18 mouse cellular contexts compared by ENCODE assay signal in genomic region chr10:89522481-89522880, GRCm38 (mm10). TPM values are rescaled to one million over a fixed set of nuclear protein-coding genes. Genes with fewer than 3 reads are reported as not detected.
DNase-seq lines count a peak whose midpoint lies in the region; ATAC-seq lines count a peak whose summit lies in the region.
"Had no signal": no experiment of that assay in that cellular context is flagged by ENCODE, and none has a peak within 500 bp of the region (broad histone marks: within the 10 kb centered on the region; RNA-seq: fewer than 3 reads in every experiment).

No protein-coding gene starts in this region.

- no peak overlapping the region for H3K4me2 ChIP-seq in heart, embryonic 12.5 days
- H3K4me2 ChIP-seq in lung, embryonic 15.5 days = no peak overlapping the region
- H3K4me2 ChIP-seq: embryonic facial prominence, embryonic 13.5 days; hindbrain, embryonic 15.5 days; midbrain, embryonic 13.5 days; neural tube, embryonic 15.5 days had no signal

- H3K9ac ChIP-seq in heart, embryonic 12.5 days = no peak overlapping the region
- no peak overlapping the region for H3K9ac ChIP-seq in lung, embryonic 15.5 days
- H3K9ac ChIP-seq: embryonic facial prominence, embryonic 13.5 days; hindbrain, embryonic 15.5 days; midbrain, embryonic 13.5 days; neural tube, embryonic 15.5 days had no signal

- H3K27me3 ChIP-seq in heart, embryonic 12.5 days (replicated peaks) = no peaks in the 10 kb centered on the region
- no peaks in the 10 kb centered on the region for H3K27me3 ChIP-seq in lung, embryonic 15.5 days
- H3K27me3 ChIP-seq: CH12.LX; embryonic facial prominence, embryonic 13.5 days; hindbrain, embryonic 15.5 days; midbrain, embryonic 13.5 days; neural tube, embryonic 15.5 days had no signal

- no peak overlapping the region for H3K4me3 ChIP-seq in heart, embryonic 12.5 days
- no peak overlapping the region for H3K4me3 ChIP-seq in lung, embryonic 15.5 days
- H3K4me3 ChIP-seq: embryonic facial prominence, embryonic 13.5 days; gastrocnemius, adult 2 months; hindbrain, embryonic 15.5 days; midbrain, embryonic 13.5 days; myocyte; neural tube, embryonic 15.5 days had no signal

- intact Hi-C loops in heart, postnatal 36 days (cut with DNase I) = no loop called here

- H3K4me1 ChIP-seq in heart, embryonic 12.5 days (replicated peaks) = peaks cover 21% of the 10 kb centered on the region
- no peaks in the 10 kb centered on the region; the same call in 1 of the 2 replicates for H3K4me1 ChIP-seq in lung, embryonic 15.5 days
- H3K4me1 ChIP-seq: embryonic facial prominence, embryonic 13.5 days; hindbrain, embryonic 15.5 days; midbrain, embryonic 13.5 days; neural tube, embryonic 15.5 days had no signal

- H3K27ac ChIP-seq in heart, embryonic 12.5 days (ENCODE audit: poor library complexity, severe bottlenecking) = peak overlapping the region; percentile 64; the same call in 1 of the 2 replicates
- no peak overlapping the region for H3K27ac ChIP-seq in lung, embryonic 15.5 days
- H3K27ac ChIP-seq: embryonic facial prominence, embryonic 13.5 days; gastrocnemius, adult 2 months; hindbrain, embryonic 15.5 days; midbrain, embryonic 13.5 days; neural tube, embryonic 15.5 days had no signal

- H3K9me3 ChIP-seq in heart, embryonic 12.5 days (replicated peaks) = no peaks in the 10 kb centered on the region
- H3K9me3 ChIP-seq in lung, embryonic 15.5 days = no peaks in the 10 kb centered on the region
- H3K9me3 ChIP-seq: embryonic facial prominence, embryonic 13.5 days; hindbrain, embryonic 15.5 days; midbrain, embryonic 13.5 days; neural tube, embryonic 15.5 days had no signal

- no peak for ATAC-seq in heart, embryonic 12.5 days (ENCODE audit: insufficient number of reproducible peaks, low FRiP score)
- ATAC-seq in lung, embryonic 15.5 days (ENCODE audit: borderline replicate concordance, extremely low read depth, low FRiP score, low TSS enrichment) = peak; percentile 58; the same call in 1 of the 2 replicates
- ATAC-seq: forebrain, embryonic 16.5 days; midbrain, embryonic 13.5 days had no signal

- H3K36me3 ChIP-seq in heart, embryonic 12.5 days = no peaks in the 10 kb centered on the region
- H3K36me3 ChIP-seq in lung, embryonic 15.5 days = no peaks in the 10 kb centered on the region
- H3K36me3 ChIP-seq: embryonic facial prominence, embryonic 13.5 days; hindbrain, embryonic 15.5 days; midbrain, embryonic 13.5 days; neural tube, embryonic 15.5 days had no signal

- DNase-seq in heart, postnatal 36 days = no peak
- peak; percentile 37 to 50 for DNase-seq in kidney, adult 8-10 months
- DNase-seq in kidney, postnatal 10 days = no peak
- DNase-seq in lung, postnatal 10 days = no peak
- peak; percentile 44 for DNase-seq in yolk sac, embryonic 10.5 days (ENCODE audit: low spot score)
- DNase-seq: cerebellum, adult 9-11 months; gastrocnemius, adult 2 months; thymus, postnatal 25 days had no signal

- 47% methylated on average over 7 of the region's 7 CpGs for WGBS in heart, embryonic 12.5 days
- 43% methylated on average over 7 of the region's 7 CpGs for WGBS in lung, embryonic 15.5 days

RNA-seq across cellular contexts. Expression of gene Nr1h4, which starts 10.9 kb away (rescaled TPM):
- polyA plus RNA-seq in heart, embryonic 12.5 days (2016; fragmentation: Nextera tagmentation; extraction: Ambion mirVana) = 1.3 and 1.5 TPM in 2 replicates
- total RNA-seq in heart, postnatal 36 days (2021) = under 1 TPM; 0.43 to 0.64 TPM
- 0.16 and 0.30 TPM in 2 replicates for polyA plus RNA-seq in lung, embryonic 15.5 days (2015; fragmentation: Nextera tagmentation; extraction: Ambion mirVana)
- total RNA-seq: CH12.LX; granulocyte monocyte progenitor cell, adult 5-6 weeks had no signal
- polyA plus RNA-seq: embryonic facial prominence, embryonic 13.5 days; hindbrain, embryonic 15.5 days; midbrain, embryonic 13.5 days; myocyte; neural tube, embryonic 15.5 days had no signal

Comparison
In these comparisons a context has a peak if more than half of its experiments do, and no peak if none do; other contexts are left out.
1. DNase-seq: peak in kidney, adult 8-10 months (2 of 2) and yolk sac, embryonic 10.5 days (single experiment); none in heart, postnatal 36 days (0 of 2), kidney, postnatal 10 days (single experiment) and lung, postnatal 10 days (single experiment).